Mouse (Mus musculus) T-helper 17 cell (primary cell): ENCODE measurements around the gene E130114P18Rik.

Source experiments
- in situ Hi-C, 2 experiments: fragments of 300-600 bp; cut with MboI, MseI; formaldehyde crosslinking; loops; 1 replicate in 1 of 2; 2 replicates in 1 of 2; pipeline ENCODE4 v1.15.1; 2025; ENCODE audit warnings: high pct_unique_total_duplicates in 2 of 2

E130114P18Rik gene

DNA sequence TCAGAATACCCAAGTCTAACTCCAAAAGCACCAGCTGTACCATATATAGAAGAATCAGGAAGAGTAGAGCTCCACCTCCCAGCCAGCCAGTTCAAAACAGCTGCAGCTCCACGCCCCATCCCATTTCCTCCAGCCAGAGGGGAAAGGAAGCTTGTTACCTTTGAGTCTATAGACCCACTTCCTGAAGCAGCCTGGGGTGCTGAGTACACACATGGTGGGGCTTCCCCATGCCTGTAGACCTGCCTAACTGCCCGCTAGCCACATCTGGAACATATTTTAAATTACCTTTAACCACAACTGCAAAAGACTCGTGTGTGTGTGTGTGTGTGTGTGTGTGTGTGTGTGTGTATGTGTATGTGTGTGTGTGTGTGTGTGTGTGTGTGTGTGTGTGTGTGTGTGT, 120.3 kb downstream of the E130114P18Rik start:
- in situ Hi-C loops: no loop called here

DNA sequence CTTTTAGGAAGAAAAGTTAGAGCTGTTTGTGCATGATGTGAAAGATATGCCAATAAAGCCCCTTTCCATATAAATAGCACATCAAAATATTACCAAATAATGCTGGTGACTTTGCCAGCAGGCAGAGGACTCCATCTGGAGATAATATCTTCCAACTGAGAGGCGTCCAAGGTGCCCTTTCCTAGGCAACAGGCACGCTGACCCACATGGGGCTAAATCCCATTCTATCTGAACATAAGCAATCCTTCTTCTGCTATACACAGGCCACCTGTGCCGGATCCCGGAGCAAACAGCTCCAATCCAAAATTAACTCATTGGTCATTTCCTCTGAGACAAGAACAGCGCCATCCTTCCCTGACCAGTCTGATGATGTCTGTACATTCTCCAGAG, 128.3 kb downstream of the E130114P18Rik start:
- in situ Hi-C loops: no loop called here

DNA sequence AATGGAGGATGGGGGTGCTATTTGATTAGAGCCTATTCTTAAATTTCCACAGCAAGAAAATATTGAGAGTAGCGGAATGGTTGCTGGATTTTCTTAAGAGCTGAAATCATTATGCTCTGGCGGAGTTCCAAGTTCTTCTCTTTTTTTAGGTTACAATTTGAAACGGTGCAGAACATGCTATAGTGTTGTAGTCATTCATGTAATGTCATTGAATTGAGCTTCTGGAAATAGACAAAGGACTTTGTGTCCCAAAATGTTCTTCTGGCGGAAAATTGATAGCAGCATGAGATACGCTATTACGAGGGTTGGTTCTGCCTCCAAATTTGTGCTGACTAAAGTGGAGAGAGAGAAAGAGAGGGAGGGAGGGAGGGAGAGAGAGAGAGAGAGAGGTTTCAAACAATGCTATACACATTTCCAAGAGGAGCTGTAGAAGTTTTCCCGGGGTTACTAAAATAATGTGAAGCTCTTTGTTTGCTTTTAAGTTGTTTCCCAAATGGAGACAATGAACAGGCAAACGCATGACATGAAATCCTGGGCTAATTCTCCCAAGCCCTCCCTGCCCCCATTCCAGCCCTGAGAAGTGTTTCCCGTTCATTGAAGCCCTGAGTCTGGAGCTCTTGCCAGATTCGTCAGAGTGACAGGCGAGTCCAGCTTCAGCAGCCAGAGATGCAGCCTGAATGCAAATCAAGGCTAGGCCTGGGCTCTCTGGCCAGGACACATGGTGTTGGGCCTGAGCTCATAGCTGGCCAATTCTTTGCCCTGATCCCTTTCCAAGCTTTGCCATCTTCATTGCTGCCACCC, 128.9 kb downstream of the E130114P18Rik start:
- in situ Hi-C loops: no loop called here

DNA sequence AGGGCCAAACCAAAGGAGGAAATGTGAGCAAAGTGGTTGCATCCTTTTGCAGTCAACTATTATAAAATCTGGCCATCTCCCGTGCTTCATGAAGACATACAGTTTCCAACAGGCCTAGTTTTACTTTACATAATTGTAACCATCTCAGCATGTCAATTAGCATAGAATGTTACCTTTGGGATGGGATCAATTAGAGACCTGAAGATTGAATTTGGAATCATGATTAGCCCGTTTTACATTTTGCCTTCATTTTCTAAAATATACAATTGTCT, 129.5 kb downstream of the E130114P18Rik start:
- in situ Hi-C loops: no loop called here

DNA sequence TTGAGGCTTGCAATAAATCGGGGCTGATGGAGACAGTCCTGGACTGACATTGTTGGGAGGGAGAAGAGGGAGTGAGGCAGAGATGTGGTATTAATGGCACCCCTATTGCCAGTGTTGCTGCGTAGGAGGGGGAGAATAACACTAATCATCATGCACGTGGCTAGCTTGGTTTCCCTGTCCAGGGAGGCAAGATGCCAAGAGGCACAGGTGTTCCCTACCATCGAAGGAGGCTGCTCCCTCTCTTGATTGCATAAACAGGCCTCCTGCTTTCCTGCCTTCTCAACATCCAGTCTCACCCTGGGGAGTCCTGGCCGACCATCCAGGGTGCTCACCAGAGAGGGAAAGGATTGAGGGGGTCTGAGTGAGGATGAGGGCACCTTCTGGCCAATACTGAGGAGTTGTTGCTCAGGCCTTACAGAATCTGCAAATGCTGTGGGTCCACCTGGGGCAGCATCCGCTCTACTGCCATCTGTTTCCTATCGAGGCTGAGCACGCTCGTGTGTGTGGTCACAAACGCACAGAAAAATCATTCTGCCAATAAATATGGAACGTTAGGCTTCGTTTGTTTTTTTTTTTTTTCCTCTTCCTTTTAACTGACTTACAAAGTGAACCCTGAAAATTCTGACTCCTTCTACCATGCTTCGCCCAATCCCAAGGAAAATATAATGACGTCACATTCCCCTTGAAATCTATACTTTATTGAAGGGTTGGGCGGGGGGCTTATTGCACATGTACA, 130.0 kb downstream of the E130114P18Rik start:
- in situ Hi-C loops: no loop called here

DNA sequence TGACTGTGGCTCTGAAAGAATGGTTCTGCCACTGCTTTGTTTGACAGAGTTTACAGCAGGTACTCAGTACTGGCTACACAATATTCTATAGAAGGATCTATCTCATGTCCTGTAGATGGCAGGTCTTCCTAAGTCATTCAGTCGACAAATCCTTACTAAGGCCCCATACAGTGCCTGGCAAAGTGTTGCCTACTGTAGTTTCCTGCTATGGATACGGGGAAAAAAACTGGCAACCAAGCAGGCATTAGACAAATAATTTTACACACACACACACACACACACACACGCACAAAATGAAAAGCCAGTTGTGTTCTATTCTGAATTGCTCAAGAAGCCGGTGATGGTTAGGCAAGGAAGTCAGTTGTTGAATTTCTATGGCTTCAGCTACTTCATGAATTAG, 130.6 kb downstream of the E130114P18Rik start:
- in situ Hi-C loops: no loop called here

DNA sequence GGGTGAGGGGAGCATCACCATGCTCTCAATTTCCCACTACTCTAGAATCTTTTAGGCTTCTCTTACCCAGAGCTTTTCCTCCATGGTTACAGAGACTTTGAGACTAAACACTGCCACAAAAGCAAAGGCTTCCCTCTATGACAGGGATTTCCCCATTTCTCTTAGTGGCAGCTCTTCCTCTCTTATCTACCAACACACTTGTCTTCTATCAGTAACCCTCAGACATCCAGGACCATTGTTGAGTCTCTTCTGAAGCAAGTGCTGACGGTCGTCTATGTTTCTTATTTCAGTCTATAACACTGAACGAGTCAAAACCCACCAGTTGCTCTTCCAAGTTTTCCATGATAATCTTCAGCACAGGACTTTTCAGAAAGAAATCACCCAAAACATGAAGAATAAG, 137.5 kb downstream of the E130114P18Rik start:
- in situ Hi-C loops: no loop called here

DNA sequence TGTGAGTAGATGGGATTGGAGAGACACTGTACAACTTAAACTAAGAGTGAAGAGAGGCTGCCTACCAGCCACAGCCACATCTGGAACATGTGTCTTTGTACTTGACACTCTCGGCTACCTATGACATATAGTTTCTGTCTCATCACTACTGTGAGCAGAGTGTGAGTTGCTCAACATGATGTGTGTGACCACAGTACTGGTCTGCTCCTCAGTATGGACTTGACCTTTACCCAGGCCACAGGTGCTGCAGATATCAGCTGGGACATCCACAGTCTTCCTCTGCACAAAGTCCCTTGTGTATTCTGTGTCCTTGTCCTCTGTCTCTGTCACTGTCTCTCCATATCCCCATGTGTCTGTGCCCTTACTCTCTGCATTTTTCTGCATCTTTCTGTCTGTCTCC, 141.3 kb downstream of the E130114P18Rik start:
- in situ Hi-C loops: no loop called here

DNA sequence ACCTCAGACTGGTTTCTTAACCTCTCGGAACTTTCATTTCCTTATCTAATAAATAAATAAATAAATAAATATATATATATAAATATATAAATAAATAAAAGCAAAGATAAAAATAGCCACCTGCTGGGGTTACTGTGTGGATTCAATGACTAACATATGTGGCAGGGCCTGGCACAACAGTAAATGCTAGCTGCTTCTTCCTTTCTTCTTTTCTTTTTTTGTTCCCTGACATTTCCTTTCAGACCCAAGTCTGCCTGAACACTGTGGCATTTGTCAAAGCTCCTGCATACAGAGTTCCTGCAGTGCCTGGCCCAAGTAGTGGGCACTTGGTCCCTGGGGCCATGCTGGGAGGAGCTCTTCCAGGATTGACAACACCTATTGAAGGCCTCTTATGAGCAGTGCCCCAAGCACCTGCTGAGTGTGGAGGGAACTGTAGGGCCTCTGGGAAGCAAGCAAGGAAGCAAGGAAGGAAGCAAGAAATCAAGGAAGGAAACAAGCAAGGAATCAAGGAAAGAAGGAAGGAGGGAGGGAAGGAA, 142.1 kb downstream of the E130114P18Rik start:
- in situ Hi-C loops: no loop called here

DNA sequence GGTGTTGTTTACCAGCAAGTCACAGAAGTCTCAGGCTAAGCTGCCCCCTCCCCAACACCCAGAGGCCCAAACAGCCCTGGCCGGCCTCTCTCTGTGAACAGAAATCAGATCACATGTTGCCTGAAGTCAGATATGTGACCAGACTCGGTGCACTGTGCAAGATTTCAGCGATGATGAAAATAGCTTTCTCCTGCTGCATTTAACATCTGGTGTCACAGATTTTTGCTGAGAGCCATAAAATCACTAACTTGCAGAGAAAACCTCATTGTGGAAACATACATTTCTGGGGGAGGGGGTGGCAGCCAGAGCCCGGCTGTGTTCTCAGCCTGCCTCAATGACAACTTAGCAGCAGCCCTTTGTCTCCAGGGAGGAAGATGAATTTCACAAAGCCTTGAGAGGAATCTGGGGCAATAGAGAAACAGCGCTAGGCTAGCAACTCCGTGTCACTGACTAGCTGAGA, 142.6 kb downstream of the E130114P18Rik start:
- in situ Hi-C loops: no loop called here

DNA sequence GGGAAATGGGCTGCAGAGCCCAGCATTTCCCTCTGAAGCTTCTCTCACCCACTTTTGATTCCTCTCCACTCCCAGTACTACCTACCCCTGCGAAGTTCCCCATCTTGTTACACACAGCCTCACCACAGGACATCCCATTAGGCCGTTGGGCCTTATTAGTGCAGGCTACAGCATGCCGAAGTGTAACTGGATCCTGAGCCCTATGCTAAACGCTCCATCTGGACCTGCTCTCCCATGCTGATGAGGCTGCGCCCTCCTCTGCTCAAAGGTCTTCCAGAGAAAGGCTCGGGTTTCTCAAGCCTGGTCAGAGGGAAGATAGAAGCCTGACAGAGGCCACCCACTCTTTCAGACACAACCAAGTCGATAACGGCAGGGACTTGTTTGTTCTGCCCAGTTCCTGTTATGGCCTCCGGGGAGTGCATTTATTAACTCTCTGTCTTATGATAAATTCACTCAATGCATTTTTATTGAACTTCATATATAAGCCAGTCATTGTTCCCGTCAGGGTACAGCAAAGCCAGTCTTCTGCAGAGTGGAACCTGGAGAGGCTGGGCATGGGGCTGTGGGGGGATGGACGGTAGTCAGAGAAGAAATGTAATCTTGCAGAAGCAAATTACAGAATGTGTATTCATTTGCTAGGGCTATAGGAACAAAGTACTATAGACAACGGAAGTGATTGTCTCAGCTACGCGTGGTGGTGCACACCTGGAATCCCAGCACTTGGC, 148.8 kb downstream of the E130114P18Rik start:
- in situ Hi-C loops: no loop called here

DNA sequence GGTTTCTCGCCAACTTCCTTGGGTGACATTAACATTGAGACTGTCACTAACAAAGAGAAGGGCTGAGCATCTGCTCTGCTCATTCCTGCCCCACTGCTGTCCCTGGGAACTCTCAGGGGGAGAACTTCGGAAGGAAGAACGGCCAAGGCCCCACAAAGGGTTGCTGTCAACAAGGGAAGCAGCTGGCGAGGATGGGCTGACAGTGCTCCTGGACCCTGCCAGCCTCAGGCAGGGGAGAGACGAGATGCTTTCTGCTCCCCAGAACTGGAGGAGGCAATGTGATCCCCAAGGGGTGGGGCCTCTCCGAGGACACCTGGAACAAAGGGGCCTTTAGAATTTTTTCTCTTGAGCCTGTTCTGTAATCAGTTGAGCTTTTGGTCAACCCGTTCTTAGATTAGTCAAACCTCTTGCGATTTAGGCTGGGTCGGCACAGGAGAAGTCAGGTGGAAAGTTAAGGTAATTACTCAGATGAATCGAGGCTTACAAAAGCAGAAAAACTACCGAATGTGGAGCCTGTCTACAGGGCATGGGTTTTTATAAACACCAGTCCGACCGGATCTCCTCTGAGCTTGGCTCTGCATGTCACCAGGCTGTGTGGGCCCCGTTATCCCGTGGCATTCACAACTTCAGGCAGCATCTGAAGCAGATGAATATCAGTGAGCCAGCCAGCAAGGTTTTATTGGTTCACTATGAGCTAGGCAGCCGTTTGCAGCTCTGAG, 151.7 kb downstream of the E130114P18Rik start:
- in situ Hi-C loops: no loop called here

DNA sequence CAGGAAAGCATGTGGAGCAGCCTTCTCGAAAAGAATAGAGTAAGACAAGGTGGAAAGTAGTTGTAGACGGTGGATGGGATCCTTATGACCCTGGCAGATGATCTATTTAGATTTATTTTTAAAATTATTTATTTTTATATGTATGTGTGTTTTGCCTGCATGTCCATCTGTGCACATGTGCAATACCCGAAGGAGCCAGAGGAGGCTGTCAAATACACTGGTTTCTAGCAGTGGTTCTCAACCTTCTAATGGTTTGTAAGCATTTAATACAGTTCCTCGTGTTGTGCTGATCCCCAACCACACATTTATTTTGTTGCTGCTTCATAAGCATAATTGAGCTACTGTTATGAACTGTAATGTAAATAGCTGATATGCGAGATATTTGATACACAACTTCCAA, 154.7 kb downstream of the E130114P18Rik start:
- in situ Hi-C loops: no loop called here

DNA sequence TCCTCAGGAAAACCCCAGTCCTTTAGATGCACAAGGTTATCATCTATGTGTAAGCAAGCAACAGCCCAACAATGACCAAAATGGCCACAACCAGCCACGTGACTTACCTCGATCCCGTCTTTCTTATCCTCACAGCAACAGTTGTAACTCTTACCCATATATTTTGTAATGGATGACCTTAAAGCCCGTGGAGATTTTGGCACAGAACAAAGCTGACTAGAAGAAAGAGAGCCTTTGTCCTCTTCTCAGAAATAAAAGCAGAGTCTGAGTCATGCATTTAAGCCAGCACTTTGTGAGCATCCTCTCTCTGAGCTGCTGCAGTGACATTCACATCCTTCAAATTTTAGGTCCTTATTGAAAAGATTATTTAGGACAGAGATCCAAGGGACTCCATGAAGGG, 156.1 kb downstream of the E130114P18Rik start:
- in situ Hi-C loops: no loop called here

DNA sequence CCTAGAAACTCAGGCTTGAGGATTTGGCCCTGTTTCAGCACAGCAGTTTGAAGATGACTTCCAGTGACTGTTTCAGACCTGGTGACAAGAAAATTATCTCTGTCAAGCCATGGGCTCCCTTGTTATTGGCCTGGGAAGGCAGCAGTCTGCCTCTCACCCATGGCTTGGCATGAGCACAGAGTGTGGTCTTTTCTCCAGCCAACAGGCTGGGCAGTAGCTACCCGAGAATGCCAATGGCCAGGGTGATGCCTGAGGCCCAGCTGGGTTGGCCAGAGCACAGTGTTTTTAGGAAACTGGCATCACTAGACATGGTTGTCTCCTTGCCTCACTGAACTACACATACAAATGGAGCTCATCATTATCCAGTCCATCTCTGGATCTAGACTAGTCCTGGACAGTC, 157.5 kb downstream of the E130114P18Rik start:
- in situ Hi-C loops: no loop called here

DNA sequence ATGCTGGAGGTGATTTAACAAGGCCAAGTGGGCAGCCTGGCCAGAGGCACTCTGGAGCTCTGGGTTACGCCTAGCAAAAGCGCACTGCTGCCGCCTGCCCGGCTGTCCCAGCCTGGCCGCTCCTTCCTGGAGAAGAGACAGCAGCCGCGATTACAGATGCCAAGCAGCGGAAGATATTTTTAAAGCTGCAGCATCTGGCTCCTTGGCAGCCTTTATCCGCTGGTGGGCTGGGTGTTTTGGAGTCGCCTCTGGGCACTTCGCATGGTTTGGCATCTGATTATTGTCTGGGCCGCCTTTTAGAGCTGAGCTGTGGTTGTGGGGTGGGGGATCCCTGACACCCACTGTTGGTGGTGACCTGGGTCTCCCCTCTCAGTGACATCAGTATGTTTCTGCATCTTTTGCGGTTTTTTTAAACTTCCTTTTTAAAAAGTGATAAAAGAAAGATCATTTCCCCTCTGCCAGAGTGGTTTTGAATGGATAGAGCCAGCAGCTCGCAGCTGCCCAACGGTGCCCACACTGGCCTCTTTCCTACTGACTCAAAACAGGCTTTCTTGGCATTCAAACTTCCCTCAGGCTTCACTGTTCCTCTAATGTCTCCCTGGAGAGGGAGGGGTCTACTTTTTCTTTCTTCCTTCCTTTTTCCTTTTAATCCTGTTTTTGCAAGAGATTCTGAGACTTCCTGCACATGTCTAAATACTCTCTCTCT, 159.1 kb downstream of the E130114P18Rik start:
- in situ Hi-C loops: no loop called here

DNA sequence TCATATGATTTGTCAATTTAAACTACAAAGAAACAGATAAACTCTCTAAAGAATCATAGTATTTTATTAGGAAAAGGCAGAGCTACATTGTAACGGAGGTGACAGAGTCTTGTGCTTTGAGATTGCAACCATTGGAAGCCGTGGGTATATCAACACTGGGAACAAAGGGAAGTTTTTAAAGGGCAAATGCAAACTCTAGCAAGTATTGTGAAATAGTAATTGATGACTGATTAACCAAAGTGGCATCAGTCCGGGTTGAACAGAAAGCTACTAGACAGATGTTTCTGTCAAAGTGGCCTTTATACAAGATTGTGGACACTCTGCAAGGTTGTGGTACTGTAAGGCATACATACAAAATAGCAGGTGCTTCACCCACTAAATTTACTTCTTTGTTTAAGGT, 162.8 kb downstream of the E130114P18Rik start:
- in situ Hi-C loops: no loop called here

DNA sequence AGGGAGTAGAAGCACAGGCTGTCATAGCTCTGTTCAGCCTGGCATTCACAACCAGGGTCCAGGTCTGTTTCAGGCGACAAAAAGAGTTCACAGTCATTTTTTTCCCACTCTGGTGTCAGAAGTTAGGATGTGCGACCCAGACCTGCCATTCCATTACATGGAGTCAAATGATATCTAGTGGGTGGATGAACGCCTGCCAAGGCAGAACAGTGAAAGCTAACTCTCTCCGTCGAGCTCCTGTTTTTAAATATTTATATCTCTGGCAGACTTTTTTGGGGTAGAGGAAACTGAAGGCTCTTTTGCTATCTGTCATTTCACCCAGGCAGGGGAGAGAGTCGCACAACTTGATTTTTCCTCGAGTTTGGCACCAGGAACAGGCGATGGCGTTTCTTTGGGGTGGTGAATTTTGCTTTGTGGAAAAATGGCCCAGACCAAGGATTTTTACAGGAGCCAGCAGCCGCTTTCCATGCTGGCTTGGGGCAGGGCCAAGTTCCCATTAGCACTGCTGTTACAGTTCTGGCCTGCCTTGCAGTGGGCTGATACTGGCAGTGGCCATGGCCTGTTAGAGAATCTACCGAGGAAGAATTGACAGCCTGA, 166.5 kb downstream of the E130114P18Rik start:
- in situ Hi-C loops: no loop called here

DNA sequence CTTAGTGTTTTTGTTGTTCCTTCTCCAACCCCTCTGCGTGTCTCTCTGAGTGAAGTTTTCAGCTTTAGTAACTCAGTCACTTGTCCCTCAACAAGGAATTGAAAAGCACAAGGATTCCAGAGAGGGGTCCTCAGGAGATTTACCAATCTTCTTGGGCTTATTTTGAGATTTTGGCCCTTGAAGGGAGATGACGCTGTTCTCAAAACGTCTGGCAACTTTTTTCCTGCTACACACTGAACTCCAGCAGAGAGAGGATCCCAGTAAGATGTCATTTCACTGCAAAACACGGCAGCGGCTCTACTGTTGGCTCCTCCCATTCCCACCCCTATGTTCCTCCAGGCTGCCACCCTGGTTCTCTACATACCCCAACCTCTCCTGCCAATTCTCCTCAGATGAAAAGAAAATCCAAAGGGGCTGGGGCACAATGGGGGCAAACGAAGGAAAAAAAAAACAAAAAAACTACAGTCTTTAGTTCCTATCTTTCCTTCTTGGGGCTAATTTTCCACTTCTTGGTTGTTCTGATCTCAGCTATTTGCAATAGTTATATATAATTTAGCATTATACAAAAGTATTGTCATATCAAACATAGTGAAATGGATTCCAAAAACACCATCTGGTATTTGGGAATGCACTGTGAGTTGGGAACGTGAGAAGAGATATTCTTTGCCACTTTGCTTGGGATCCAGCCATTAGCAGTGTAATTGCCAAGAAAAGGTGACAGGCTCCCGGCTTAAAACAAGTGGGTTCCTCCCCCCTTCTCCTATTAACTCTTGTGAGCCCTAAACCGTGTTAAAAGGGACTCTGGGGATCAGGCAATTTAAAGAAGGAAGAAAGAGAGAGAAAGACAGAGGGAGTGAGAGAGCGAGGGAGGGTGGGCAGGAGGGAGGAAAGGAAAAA, 167.8 kb downstream of the E130114P18Rik start:
- in situ Hi-C loops: no loop called here

DNA sequence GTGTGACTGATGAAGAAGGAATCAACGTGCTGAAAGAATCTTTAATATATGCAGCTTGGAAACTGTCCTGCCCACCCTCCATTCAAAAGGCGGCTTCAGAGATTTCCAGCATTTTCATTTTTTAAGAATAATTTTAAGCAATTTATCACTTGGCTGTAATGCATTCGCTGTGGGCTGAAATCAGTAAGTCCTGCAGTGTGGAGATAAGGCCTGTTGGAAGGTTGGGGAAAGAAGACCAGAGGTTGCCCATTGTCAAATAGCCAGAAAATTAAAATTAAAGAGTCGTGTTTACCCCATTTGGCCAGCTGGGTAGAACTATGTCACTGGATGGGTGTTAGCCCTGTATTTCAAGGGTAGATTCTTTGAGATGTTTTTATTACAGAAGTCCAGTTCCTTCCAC, 168.5 kb downstream of the E130114P18Rik start:
- in situ Hi-C loops: no loop called here
